Mouse (Mus musculus) heart, adult 2 months (tissue): ENCODE measurements around the gene Vcam1.

Experiments
- CTCF ChIP-seq: fragments of 200-600 bp; IDR thresholded peaks from 2 replicates; pipeline ENCODE4 v1.8.1; 2022; ENCODE audit warnings: antibody characterized with exemption, mild to moderate bottlenecking, moderate library complexity
- EP300 ChIP-seq: fragments of 200-500 bp; IDR thresholded peaks from 2 replicates; pipeline ENCODE4 v1.6.1; 2011; ENCODE audit warnings: low read depth, low read length, control low read depth; ENCODE audit not compliant: insufficient read depth

- TF ChIP-seq EP300 (no peak), CTCF (no peak)
Measured at GRCm38 (mm10) chr3:116120391-116120790, 9.1 kb downstream of the Vcam1 start.
